Mouse (Mus musculus): ENCODE results near the gene Olfr463.

The Olfr463 gene

DNA sequence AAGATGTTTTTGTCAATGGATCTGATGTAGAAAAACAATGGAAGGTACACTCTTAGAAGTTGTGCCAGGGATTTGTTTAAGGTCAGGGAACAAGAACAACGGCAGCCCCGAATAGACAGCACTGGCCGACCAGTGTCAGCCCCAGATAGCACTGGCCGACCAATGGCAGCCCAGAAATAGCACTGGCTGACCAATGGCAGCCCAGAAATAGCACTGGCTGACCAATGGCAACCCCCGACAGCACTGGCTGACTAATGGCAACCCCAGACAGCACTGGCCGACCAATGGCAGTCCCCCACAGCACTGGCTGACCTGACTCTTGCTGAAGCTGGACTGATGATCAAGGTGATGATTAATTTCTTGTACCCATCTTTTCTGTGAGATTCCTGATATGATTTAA, 49.3 kb downstream of the Olfr463 start:
- DNase-seq (ENCODE audit: low read depth) = no peak

DNA sequence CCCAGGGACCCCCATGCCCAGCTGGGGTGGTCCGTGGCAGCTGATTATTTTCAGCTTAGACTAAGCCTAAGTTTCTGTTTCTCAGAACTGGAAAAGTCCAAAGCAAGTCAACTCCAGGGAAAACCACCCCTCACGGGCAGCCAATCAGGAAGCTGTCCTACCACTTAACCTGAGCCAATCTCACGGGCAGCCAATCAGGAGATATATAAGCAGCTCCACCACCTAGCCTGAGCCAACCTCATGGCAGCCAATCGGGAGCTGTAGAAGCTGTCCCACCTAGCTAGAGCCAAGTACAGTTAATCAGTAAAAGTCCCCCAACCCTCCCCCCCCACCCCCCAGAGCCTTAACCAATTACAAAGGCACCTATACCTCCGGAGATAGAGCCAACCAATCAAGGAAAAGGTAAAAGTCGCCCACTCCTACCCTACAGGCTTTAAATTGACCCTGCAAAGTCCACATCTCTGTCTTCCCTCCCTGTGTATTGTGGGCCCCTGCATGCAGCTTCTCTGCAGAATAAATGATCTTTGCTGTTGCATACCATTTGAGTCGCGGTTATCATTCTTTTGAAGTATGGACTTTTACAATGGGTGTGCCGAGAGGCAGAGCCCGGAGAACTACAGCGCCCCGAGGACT, 50.1 kb downstream of the Olfr463 start:
- no peak for DNase-seq (ENCODE audit: low read depth)

Measured in naive thymus-derived CD4-positive, alpha-beta T cell, adult 2 months (primary cell).